Mouse (Mus musculus) mesoderm, embryonic 11.5 days (tissue): ENCODE measurements around the gene Hoxb9.

Source experiments
- DNase-seq: peaks from one replicate; pipeline ENCODE4 v3.0.0-alpha.2; 2012; ENCODE audit warnings: low read depth, low spot score

Gene Hoxb9

GRCm38 (mm10) chr11:96298895-96299667 lies 27.8 kb downstream of the Hoxb9 start:
- DNase-seq: peak; percentile 77

- no peak for DNase-seq
Measured at GRCm38 (mm10) chr11:96299781-96300180, 28.5 kb downstream of the Hoxb9 start.

- DNase-seq: no peak
Measured at GRCm38 (mm10) chr11:96300354-96301063, 29.3 kb downstream of the Hoxb9 start.

GRCm38 (mm10) chr11:96301064-96301431 lies 29.8 kb downstream of the Hoxb9 start:
- no peak for DNase-seq

- no peak for DNase-seq
Measured at GRCm38 (mm10) chr11:96301837-96302236, 30.6 kb downstream of the Hoxb9 start.

GRCm38 (mm10) chr11:96302381-96303150 lies 31.3 kb downstream of the Hoxb9 start:
- DNase-seq: no peak

- peak; percentile 96 for DNase-seq
Measured at GRCm38 (mm10) chr11:96303151-96304099, 32.2 kb downstream of the Hoxb9 start, which contains the start of gene Hoxb5. Gene Hoxb5 (plus strand): TSS chr11:96303336.

GRCm38 (mm10) chr11:96304381-96305195 lies 33.3 kb downstream of the Hoxb9 start:
- DNase-seq: no peak

- DNase-seq: no peak
Measured at GRCm38 (mm10) chr11:96305505-96306182, 34.4 kb downstream of the Hoxb9 start.

- DNase-seq: no peak
Measured at GRCm38 (mm10) chr11:96306183-96306907, 35.1 kb downstream of the Hoxb9 start.

GRCm38 (mm10) chr11:96306908-96307269 lies 35.6 kb downstream of the Hoxb9 start:
- DNase-seq: peak; percentile 91

- DNase-seq: no peak
Measured at GRCm38 (mm10) chr11:96308763-96309162, 37.5 kb downstream of the Hoxb9 start.

GRCm38 (mm10) chr11:96309288-96309687 lies 38.0 kb downstream of the Hoxb9 start:
- DNase-seq: no peak

GRCm38 (mm10) chr11:96310183-96310938 lies 39.1 kb downstream of the Hoxb9 start:
- DNase-seq: no peak

- no peak for DNase-seq
Measured at GRCm38 (mm10) chr11:96311097-96311496, 39.8 kb downstream of the Hoxb9 start.

- no peak for DNase-seq
Measured at GRCm38 (mm10) chr11:96311520-96312417, 40.5 kb downstream of the Hoxb9 start.

- no peak for DNase-seq
Measured at GRCm38 (mm10) chr11:96313134-96313533, 41.9 kb downstream of the Hoxb9 start.
